Mouse (Mus musculus) left cerebral cortex, postnatal 10 days (tissue): ENCODE data around the gene Smim17. TPM values are rescaled to one million over a fixed set of nuclear protein-coding genes. Genes with fewer than 3 reads are reported as not detected.
"Not testable (repeated sequence)": the region's sequence is repeated elsewhere in the genome, so short reads cannot be mapped to it uniquely, and the experiment has no call there.

Experiments used
- DNase-seq, 2 experiments: peaks; one replicate each; pipeline ENCODE4 v3.0.0; 2021 to 2022; ENCODE audit warnings: low spot score in 2 of 2, mixed read lengths in 1 of 2; ENCODE audit errors: extremely low spot score in 1 of 2
- intact Hi-C: fragments of 180-260 bp; cut with DNase I; formaldehyde crosslinking; loops from one replicate; pipeline ENCODE4 v1.15.1; 2025
- total RNA-seq, 2 experiments: library from RNA; stranded (reverse); gene quantifications; 2 replicates each; pipeline ENCODE4 v1.2.3; 2021

Gene Smim17
- total RNA-seq, result 10 to 100 TPM; 14.7 to 15.7 TPM

DNA sequence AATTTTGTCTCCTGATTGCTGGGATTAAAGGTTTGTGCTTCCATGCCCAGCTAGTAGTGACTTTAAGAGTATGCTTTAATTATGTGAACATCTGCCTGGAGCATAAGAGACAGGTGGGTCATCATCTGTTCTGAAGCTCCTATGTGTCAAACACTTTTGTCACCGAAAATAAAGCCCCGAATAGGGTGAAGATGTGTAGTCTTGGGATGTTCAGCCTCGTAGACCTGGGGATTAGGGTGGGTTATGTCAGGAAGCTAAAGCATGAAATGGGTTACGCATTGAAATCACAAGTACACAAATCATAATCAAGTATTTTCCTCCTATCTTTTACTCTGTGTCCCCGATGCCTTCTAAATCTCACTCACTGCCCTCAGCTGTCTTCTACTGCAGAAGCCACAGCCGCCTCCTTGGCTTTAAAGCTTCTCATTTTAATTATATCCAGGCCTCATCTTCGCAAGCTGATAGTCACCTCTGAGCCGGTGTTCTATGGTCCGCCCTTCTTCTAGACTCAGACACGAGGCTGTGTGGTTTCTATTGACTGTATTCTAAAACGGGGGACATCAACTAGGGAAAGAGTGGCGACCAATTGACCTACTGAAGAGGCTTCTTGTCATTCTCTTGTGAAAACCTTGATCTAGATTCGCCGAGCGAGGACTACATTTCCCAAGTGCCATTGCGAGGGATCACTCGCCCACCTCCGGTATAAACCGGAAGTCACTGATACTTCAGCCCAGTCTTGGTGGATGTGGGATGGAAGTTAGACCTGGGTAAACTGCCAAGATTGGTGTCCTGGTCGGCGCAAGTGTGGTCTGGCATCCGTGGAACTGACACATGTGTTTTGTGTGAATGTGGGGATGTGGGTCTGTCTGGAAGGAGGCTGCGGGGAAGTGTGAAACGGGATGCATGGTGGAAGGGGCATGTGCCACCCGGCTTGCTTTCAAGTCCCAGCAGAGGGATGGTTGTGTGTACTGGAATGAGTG is at the start of gene Smim17:
Gene Smim17 (plus strand): TSS at position 720 of the 980 bp plus-strand sequence.
- DNase-seq, result peak; percentile 64 to 75
- intact Hi-C loops, result no loop called here

DNA sequence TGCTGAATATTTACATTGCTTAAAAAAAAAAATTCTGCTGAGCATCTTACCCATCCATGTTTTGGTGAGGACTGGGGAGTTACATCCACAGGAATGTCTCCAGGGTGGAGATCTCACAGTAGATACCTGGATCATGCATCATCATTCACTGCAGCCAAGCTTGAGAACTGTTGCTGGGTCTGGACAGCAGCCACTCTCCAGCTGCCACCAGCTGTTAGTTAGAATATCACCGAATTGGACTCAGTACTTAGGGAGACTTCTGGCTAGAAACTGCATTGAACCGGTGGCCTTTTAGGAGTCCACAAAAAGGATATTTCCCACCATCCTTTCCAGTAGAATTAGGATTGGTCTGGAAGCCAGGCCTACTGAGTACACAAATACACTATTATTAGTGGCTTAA is 40.4 kb upstream of the Smim17 start:
- intact Hi-C loops, result loop anchor here (5.0 to 10.0 kb wide), 3 partner anchors 51 to 347 kb away; no protein-coding TSS in a partner anchor
- DNase-seq, result no peak

DNA sequence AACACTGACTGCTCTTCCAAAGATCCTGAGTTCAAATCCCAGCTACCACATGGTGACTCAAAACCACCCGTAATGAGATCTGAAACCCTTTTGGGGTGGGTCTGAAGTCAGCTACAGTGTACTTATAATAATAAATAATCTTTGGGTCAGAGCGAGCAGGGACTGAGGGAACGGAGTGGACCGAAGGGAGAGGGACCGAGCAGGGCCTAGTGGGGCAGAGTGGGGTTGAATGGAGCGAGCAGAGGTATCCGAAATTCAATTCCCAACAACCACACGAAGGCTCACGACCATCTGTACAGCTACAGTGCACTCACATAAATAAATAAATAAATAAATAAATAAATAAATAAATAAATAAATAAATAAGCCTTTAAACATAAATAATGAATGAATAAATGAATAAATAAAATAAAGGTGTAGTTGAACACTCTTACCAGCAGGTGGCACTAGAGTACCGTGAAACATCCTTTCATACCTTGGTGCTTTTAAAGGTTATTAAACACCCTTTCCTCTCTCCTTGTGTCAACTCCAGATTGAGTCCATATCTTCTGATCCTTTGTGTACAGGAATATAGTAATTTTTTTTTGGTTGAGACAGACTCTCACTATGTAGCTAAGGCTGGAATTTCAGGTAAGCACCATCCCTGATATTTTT is 39.5 kb upstream of the Smim17 start:
- intact Hi-C loops, result loop anchor here (5.0 to 10.0 kb wide), 3 partner anchors 52 to 346 kb away; no protein-coding TSS in a partner anchor
- DNase-seq, result peak; percentile 26 to 34

DNA sequence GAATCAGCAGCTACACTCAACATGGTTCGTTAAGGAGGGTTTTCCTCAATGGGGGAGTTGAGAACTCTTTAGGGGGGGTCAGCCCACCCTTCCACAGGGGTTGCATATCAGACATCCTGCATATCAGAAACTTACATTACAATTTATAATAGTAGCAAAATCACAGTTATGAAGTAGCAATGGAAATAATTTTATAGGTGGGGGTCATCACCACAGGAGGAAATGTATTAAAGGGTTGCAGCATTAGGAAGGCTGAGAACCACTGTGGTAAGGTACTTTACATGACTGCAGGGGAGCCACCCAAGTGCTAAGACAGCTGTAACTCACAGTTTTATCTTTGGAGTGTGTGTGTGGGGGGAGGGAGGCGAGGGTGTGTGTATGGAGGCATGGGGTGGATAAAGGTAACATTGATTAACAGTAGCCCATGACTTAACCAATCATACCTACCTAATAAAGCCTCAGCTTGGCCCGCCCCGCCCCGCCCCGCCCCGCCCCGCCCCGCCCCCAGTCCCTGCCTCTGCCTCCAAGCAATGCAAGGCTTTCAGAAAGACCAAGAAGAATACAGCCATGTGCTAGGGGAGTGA is 37.9 kb upstream of the Smim17 start:
- DNase-seq, result no peak
- intact Hi-C loops, result loop anchor here (5.0 kb wide), 1 partner anchor 577 kb away; no protein-coding TSS in a partner anchor

DNA sequence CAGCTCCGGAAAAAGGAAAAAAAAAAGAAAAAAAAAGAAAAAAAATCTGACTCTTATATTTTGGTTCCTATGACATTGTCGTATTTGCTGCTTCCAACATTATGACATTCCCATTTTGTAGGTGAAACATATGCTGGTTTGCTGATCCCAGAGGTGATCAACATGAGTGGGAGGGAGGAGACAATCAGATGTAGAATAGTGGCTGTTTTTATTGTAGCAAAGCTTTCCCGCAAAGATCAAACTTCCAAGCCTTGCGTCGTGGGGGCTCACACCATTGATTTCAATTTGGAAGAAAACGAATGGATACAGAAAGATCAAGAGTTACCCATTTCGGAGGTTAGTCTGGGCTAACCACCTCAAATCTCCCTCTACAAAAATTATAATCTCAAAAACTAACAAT is 36.8 kb upstream of the Smim17 start:
- intact Hi-C loops, result loop anchor here (5.0 kb wide), 1 partner anchor 576 kb away; no protein-coding TSS in a partner anchor
- no peak for DNase-seq

DNA sequence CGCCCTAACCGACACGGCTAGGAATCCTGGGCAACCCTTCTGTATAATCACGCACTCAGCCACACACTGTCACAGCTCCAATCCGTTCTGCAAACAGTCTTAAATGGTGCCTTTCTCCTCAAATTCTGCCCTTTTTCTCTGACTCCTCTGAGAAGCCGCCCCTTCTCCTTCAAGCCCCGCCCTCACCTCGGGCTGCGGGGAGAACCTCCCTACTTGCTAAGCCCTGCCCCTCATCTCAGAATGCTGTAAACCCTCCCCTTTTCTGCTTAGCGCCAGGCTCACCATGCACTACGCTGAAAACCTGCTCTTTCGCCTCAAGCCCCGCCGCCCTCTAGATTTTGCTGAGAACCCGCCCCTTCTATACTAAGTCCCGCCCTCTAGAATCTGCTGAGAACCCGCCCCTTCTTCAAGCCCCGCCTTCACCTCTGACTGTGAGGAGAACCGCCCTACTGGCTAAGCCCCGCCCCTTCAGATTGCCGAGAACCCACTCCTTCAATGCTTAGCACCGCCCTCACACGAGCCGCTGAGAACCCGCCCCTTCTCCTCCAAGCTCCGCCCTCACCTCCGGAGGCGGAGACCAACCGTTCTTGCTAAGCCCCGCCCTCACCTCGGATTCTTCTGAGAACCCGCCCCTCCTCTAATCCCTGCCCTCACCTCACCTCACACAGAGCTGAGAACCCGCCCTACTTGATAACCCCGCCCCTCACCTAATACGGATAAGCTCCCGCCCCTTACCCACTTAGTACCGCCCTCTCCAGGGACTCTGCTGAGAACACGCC is 36.1 kb upstream of the Smim17 start:
- peak; percentile 98 to 99 for DNase-seq
- intact Hi-C loops, result loop anchor here (5.0 kb wide), 1 partner anchor 575 kb away; no protein-coding TSS in a partner anchor

DNA sequence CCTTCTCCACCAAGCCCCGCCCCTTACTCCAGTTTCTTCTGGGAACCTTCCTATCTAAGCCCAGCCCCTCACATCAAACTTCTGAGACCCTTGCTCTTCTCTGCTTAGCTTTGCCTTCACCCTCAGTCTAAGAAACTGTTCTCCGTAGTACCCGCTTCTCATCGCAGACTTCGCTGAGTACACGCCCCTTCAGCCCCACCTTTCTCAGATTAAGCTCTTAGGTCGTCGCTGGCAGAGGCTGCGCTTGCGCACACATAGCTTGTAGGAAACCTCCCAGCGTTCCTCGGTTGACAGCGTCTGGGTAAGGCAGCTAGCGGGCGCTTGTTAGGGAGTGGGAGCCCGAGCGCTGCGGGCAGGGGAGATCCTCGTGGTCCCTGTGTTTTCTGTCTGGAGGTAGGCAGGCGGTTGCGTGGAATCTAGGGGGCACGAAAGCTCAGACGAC is 35.4 kb upstream of the Smim17 start, which contains the start of gene Zfp78:
Gene Zfp78 (plus strand): TSS at position 234 of the 442 bp plus-strand sequence.
- peak; percentile 80 to 90 for DNase-seq
- intact Hi-C loops, result loop anchor here (5.0 kb wide), 1 partner anchor 574 kb away; no protein-coding TSS in a partner anchor

DNA sequence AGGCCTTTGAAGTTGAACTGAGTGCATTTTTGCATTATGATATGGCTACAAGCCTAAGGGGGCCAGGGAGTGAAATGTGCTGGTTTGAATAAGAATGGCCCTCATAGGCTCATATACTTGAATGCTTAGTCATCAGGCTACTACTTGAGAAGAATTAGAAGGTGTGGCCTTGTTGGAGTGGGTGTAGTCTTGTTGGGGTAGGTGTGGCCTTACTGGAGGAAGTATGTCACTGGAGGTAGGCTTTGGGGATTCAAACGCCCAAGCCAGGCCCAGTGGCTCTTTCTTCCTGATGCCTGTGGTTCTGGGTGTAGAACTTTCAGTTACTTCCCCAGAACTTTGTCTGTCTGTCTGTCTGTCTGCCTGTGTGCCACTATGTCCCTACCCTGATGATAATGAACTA is 33.8 kb upstream of the Smim17 start:
- intact Hi-C loops, result loop anchor here (5.0 kb wide), 1 partner anchor 573 kb away; no protein-coding TSS in a partner anchor
- no peak for DNase-seq

DNA sequence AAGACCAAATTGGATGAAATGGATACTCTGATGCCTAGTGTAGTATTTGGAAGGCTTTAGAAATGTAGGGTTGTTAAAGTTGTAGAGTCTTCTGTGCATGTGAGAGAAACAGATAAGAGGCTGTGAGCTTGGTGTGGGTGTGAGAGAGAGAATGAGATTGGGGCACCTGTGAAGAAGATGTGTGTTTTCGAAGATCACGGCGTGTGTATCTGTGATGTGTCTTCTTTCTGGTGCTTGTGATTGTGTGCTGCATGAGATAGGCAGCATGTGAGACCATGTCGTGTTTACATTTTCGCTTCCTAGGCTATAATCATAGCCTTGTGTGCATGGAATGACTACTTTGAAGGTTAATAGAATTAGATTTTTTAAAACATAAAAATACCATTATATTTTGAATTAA is 31.3 kb upstream of the Smim17 start:
- intact Hi-C loops, result no loop called here
- DNase-seq, result no peak

DNA sequence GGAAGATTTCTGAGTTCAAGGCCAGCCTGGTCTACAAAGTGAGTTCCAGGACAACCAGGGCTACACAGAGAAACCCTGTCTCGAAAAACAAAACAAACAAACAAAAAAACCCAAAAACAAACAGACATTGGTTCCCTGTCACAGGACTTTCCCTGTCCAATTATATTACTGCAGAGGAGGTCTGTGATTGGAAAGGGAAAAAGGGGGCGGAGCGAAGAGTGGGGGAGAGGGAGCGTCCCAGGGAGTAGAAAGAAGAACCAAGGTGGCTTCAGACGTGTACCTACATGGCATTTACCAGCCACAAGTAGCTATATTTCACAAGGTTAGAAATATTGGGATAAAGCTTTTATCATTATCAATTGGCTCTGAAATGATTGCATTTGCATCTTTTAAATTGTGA is 30.4 kb upstream of the Smim17 start:
- DNase-seq, intact Hi-C loops: not testable (repeated sequence)

DNA sequence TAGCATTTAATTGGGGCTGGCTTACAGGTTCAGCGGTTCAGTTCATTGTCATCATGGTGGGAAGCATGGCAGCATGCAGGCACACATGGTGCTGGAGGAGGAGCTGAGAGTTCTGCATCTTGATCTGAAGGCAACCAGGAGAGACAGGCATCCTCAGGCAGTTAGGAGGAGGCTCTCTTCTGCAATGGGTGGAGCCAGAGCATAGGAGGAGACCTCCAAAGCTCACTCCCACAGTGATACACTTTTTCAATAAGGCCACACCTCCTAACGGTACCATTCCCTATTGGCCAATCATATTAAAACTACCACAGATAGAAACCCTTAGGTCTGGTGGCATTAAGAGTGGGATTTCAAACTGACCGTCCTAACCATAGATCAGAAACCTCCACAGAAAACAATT is 29.1 kb upstream of the Smim17 start:
- no peak for DNase-seq
- intact Hi-C loops, result no loop called here

DNA sequence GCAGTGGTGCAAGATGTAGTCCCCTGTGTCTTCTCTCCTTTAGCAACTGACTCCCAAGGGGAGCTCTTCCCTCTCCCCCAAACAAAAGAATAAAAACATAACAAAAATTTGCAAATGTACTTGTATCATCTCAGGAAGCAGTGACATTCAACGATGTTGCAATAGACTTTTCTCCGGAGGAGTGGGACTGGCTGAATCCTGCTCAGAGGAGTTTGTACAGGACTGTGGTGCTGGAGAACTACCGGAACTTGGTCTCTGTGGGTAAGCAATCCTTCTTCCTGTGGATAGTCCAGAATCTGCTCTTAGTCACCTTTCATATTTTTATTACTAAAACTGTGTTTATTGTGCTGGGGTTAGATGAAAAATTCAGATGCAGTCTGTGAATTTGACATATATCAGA is 25.5 kb upstream of the Smim17 start:
- DNase-seq, result no peak
- intact Hi-C loops, result no loop called here

DNA sequence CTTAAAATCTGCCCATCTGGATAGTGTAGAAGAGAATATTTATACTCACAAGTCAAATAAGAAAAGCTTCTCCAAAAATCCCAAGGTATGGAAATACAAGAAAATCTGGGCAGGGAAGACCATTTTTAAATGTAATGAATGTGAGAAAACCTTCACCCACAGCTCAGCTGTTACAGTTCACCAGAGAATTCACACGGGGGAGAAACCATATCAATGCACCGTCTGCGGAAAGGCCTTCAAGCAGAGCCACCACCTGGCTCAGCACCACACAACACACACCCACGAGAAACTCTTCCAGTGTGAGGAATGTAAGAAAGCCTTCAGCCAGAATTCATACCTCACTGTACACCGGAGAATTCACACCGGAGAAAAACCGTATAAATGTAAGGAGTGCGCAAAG is 20.1 kb upstream of the Smim17 start:
- intact Hi-C loops, result no loop called here
- peak in 1 of 2 experiments; percentile 24 for DNase-seq

DNA sequence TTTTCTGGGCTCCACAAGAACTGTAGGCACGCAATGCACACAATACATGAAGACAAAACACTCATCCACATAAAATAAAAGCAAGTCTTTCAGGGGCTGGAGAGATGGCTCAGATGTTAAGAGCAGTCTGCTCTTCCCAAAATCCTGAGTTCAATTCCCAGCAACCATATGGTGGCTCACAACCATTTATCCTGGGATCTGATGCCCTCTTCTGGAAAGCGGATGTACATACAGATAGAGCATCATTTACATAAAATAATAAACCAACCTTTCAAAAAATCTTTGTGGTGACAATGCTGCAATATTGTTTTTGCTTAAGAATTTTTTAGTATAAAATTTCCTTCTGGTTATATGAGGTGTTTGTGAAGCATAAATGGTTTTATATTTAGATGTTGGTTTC is 17.1 kb upstream of the Smim17 start:
- no peak for DNase-seq
- intact Hi-C loops, result no loop called here

DNA sequence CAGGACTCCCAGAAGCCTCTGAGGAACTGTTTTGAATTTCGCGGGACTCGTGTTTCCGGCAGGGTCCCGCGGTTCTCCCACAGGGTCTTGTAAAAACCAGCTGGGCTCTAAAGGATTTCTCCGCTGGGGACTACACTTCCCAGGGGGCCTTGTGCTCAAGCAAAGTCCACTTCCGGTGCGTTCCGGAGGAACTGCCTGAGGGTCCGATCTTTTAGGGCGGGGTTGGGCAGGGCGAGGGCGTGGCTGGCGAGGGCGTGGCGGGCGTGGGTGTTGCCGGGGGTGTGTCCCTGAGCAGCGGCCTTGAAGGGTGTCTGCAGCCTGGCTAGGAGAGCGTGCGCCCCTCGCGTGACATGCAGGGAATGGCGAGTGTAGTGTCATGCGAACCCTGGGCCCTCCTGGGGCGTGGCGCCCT is 15.5 kb upstream of the Smim17 start, which contains the start of gene Zfp28:
Gene Zfp28 (plus strand): TSS at position 252 of the 412 bp plus-strand sequence.
- DNase-seq, result peak; percentile 92 to 95

DNA sequence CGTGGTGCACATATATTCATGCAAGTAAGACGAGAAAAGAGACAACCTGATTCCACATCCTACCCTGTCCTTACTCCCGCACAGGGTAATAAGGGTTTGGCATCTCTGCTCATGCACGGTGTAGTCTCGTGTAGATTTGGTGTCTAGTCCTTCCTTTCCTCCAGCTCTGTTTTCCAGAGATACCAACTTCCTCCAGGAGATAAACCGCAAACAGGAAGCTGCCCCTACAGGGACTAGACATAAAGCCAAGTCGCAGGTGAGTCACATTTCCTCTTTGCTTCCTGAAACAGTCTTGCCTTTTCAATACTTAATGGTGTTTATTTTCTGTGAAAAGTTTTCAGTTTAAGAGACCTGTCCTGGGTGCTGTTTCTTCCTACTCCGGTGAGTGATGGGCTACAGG is 14.5 kb upstream of the Smim17 start:
- DNase-seq, result no peak

More for the DNA sequence above, 15.5 kb upstream of the Smim17 start, which contains the start of gene Zfp28:
- intact Hi-C loops, result no loop called here

DNA sequence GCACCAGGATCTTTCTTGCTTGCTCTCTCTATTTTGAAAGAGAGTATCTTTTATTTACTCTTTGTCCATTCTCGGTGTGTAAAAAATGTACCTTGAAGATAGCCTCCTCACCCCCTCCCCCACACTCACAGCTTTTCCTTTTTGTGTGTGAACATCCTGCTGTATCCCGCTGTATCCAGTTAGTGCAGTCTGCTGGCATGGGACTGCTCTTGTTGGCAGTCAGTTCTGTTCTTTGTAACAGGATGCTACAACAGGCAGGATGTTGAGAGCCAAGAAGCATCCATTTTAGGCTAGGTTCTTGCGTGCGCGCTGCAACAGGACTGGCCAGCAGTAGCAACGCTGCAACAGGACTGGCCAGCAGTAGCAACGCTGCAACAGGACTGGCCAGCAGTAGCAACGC is 11.5 kb upstream of the Smim17 start:
- intact Hi-C loops, result no loop called here
- DNase-seq, result peak; percentile 27 to 39

More for the DNA sequence above, 14.5 kb upstream of the Smim17 start:
- intact Hi-C loops, result no loop called here

DNA sequence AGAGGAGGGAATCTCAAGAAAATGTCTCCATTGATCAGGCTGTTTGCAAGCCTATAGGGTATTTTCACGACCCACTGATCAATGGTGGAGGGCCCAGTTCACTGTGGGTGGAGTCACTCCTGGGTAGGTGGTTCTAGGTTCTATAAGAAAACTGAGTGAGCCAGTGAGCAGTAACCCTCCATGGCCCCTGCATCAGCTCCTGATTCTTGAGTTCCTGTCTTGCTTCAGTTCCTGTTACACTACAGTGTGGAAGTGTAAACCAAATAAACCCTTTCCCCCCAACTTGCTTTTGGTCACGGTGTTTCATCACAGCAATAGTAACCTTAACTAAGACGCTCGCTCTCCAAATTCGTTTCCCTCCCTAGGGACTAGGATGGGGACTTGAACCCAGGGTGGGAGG is 9.5 kb upstream of the Smim17 start:
- no peak for DNase-seq
- intact Hi-C loops, result no loop called here
